Mouse (Mus musculus) limb, embryonic 13.5 days (tissue): ENCODE measurements at regions not wholly inside any gene's neighbourhood (a gene's known extent, or its start where the extent isn't known, plus 50 kb on each side); places are given as distances from the start of the nearest gene placed in this dataset.
"Not testable (repeated sequence)": the region's sequence is repeated elsewhere in the genome, so short reads cannot be mapped to it uniquely, and the experiment has no call there.

ENCODE experiments used
- ATAC-seq: fragments of 200-750 bp; cut with Nextera tagmentation; 2 replicates; pipeline ENCODE4 v1.8.0; 2017; ENCODE audit warnings: low read depth, moderate number of reproducible peaks, moderate TSS enrichment; ENCODE audit not compliant: low FRiP score
- H3K27ac ChIP-seq: fragments of 300-500 bp; sonication (generic); 2 replicates; pipeline ENCODE4 v1.5.1; 2015; ENCODE audit warnings: inconsistent platforms, mild to moderate bottlenecking, moderate library complexity
- H3K27me3 ChIP-seq: fragments of 300-500 bp; sonication (generic); 2 replicates; pipeline ENCODE4 v1.6.1; 2015; ENCODE audit warnings: mild to moderate bottlenecking, inconsistent platforms
- H3K36me3 ChIP-seq: fragments of 300-500 bp; sonication (generic); 2 replicates; pipeline ENCODE4 v1.6.1; 2015; ENCODE audit warnings: inconsistent platforms, mild to moderate bottlenecking, moderate library complexity
- H3K4me1 ChIP-seq: fragments of 300-500 bp; sonication (generic); 2 replicates; pipeline ENCODE4 v1.6.1; 2015; ENCODE audit warnings: inconsistent platforms
- H3K4me2 ChIP-seq: fragments of 300-500 bp; sonication (generic); replicated peaks from 2 replicates; pipeline ENCODE4 v1.6.1; 2015; ENCODE audit warnings: inconsistent platforms, mild to moderate bottlenecking, moderate library complexity
- H3K4me3 ChIP-seq: fragments of 300-500 bp; sonication (generic); 2 replicates; pipeline ENCODE4 v1.5.1; 2015; ENCODE audit warnings: moderate library complexity, mild to moderate bottlenecking, inconsistent platforms
- H3K9ac ChIP-seq: fragments of 300-500 bp; sonication (generic); 2 replicates; pipeline ENCODE4 v1.6.1; 2015; ENCODE audit warnings: mild to moderate bottlenecking, inconsistent platforms
- H3K9me3 ChIP-seq: fragments of 300-500 bp; sonication (generic); 2 replicates; pipeline ENCODE4 v1.6.1; 2016; ENCODE audit warnings: inconsistent platforms
- WGBS: fragments of 180-500 bp; shearing (Covaris S2); methylation state at CpG from one replicate; pipeline ENCODE4 v1.1.7; 2015; 5-methylcytosine and 5-hydroxymethylcytosine counted together

- H3K27ac ChIP-seq, result no peak overlapping the region
- H3K9me3 ChIP-seq, result no peaks in the 10 kb centered on the region
- H3K36me3 ChIP-seq, result no peaks in the 10 kb centered on the region
- H3K4me1 ChIP-seq, result no peaks in the 10 kb centered on the region; the same call in 1 of the 2 replicates
- peaks cover 33% of the 10 kb centered on the region for H3K27me3 ChIP-seq
- H3K9ac ChIP-seq, result no peak overlapping the region
- no peak overlapping the region for H3K4me2 ChIP-seq
- WGBS, result 46% methylated on average over 6 of the region's 6 CpGs
- H3K4me3 ChIP-seq, result no peak overlapping the region
- no peak for ATAC-seq
These were observed 188.1 kb upstream of the Irx4 start for GRCm38 (mm10) chr13:73071854-73072852.

- no peaks in the 10 kb centered on the region for H3K36me3 ChIP-seq
- WGBS, result 78% methylated on average over 2 of the region's 2 CpGs
- H3K27me3 ChIP-seq, result no peaks in the 10 kb centered on the region
- no peak overlapping the region for H3K27ac ChIP-seq
- no peak for ATAC-seq
- H3K9me3 ChIP-seq, result no peaks in the 10 kb centered on the region
- no peak overlapping the region for H3K4me3 ChIP-seq
- no peak overlapping the region for H3K4me2 ChIP-seq
- no peak overlapping the region for H3K9ac ChIP-seq
- H3K4me1 ChIP-seq, result no peaks in the 10 kb centered on the region
These were observed 182.3 kb upstream of the Irx4 start for GRCm38 (mm10) chr13:73077866-73078430.

GRCm38 (mm10) chr13:73087815-73088214 is 172.5 kb upstream of the Irx4 start:
- not testable (repeated sequence) for H3K9ac ChIP-seq, H3K4me3 ChIP-seq, H3K27me3 ChIP-seq, H3K36me3 ChIP-seq, H3K27ac ChIP-seq, H3K4me2 ChIP-seq, H3K9me3 ChIP-seq, H3K4me1 ChIP-seq, ATAC-seq

- 37% methylated on average over 3 of the region's 3 CpGs for WGBS
- no peak for ATAC-seq
- H3K9ac ChIP-seq, result no peak overlapping the region
- H3K4me1 ChIP-seq, result no peaks in the 10 kb centered on the region
- H3K9me3 ChIP-seq, result no peaks in the 10 kb centered on the region
- H3K36me3 ChIP-seq, result no peaks in the 10 kb centered on the region
- H3K27me3 ChIP-seq, result no peaks in the 10 kb centered on the region
- H3K4me3 ChIP-seq, result no peak overlapping the region
- no peak overlapping the region for H3K4me2 ChIP-seq
- no peak overlapping the region for H3K27ac ChIP-seq
These were observed 168.4 kb upstream of the Irx4 start for GRCm38 (mm10) chr13:73091886-73092285.

GRCm38 (mm10) chr13:73097502-73097901 is 162.8 kb upstream of the Irx4 start:
- Histone ChIP-seq H3K4me1 (no peaks in the 10 kb centered on the region), H3K27ac (no peak overlapping the region), H3K27me3 (no peaks in the 10 kb centered on the region), H3K36me3 (no peaks in the 10 kb centered on the region), H3K4me2 (no peak overlapping the region), H3K9ac (no peak overlapping the region), H3K9me3 (no peaks in the 10 kb centered on the region), H3K4me3 (no peak overlapping the region)
- no peak for ATAC-seq
- WGBS, result 74% methylated on average over 9 of the region's 9 CpGs

- WGBS, result 88% methylated on average over 1 of the region's 1 CpGs
- H3K9me3 ChIP-seq, result no peaks in the 10 kb centered on the region
- H3K4me3 ChIP-seq, result no peak overlapping the region
- H3K9ac ChIP-seq, result no peak overlapping the region
- no peaks in the 10 kb centered on the region for H3K27me3 ChIP-seq
- H3K27ac ChIP-seq, result no peak overlapping the region
- no peaks in the 10 kb centered on the region for H3K4me1 ChIP-seq
- H3K36me3 ChIP-seq, result no peaks in the 10 kb centered on the region
- no peak for ATAC-seq
- H3K4me2 ChIP-seq, result no peak overlapping the region
These were observed 160.9 kb upstream of the Irx4 start for GRCm38 (mm10) chr13:73099407-73099806.

GRCm38 (mm10) chr13:73107250-73107993 is 152.9 kb upstream of the Irx4 start:
- no peak for ATAC-seq
- Histone ChIP-seq H3K36me3 (no peaks in the 10 kb centered on the region), H3K27me3 (no peaks in the 10 kb centered on the region), H3K4me2 (no peak overlapping the region), H3K4me3 (no peak overlapping the region), H3K27ac (no peak overlapping the region), H3K9ac (no peak overlapping the region), H3K9me3 (no peaks in the 10 kb centered on the region), H3K4me1 (no peaks in the 10 kb centered on the region)
- WGBS, result 74% methylated on average over 14 of the region's 14 CpGs

- Histone ChIP-seq H3K4me2 (peak overlapping the region; percentile 50), H3K4me3 (peak overlapping the region; percentile 5; the same call in 1 of the 2 replicates), H3K9ac (no peak overlapping the region), H3K27me3 (peaks cover 23% of the 10 kb centered on the region), H3K36me3 (no peaks in the 10 kb centered on the region), H3K27ac (no peak overlapping the region), H3K9me3 (no peaks in the 10 kb centered on the region), H3K4me1 (peaks cover 6% of the 10 kb centered on the region; the same call in 1 of the 2 replicates)
- no peak; the same call in 1 of the 2 replicates for ATAC-seq
- WGBS, result 29% methylated on average over 22 of the region's 22 CpGs
These were observed 143.3 kb upstream of the Irx4 start for GRCm38 (mm10) chr13:73116822-73117632.

GRCm38 (mm10) chr13:73117633-73118076 is 142.6 kb upstream of the Irx4 start:
- Histone ChIP-seq H3K27me3 (peaks cover 23% of the 10 kb centered on the region), H3K36me3 (no peaks in the 10 kb centered on the region), H3K9me3 (no peaks in the 10 kb centered on the region), H3K4me2 (peak overlapping the region; percentile 50), H3K9ac (no peak overlapping the region), H3K27ac (no peak overlapping the region), H3K4me1 (peaks cover 6% of the 10 kb centered on the region; the same call in 1 of the 2 replicates), H3K4me3 (peak overlapping the region; percentile 5; the same call in 1 of the 2 replicates)
- no peak for ATAC-seq
- WGBS, result 42% methylated on average over 15 of the region's 15 CpGs

- H3K9ac ChIP-seq, result no peak overlapping the region
- H3K4me2 ChIP-seq, result no peak overlapping the region
- no peak overlapping the region for H3K27ac ChIP-seq
- H3K4me1 ChIP-seq, result no peaks in the 10 kb centered on the region
- WGBS, result 100% methylated on average over 1 of the region's 1 CpGs
- H3K27me3 ChIP-seq, result peaks cover 12% of the 10 kb centered on the region
- H3K9me3 ChIP-seq, result no peaks in the 10 kb centered on the region
- no peak for ATAC-seq
- no peaks in the 10 kb centered on the region for H3K36me3 ChIP-seq
- H3K4me3 ChIP-seq, result no peak overlapping the region
These were observed 137.3 kb upstream of the Irx4 start for GRCm38 (mm10) chr13:73122945-73123344.

- H3K9ac ChIP-seq, result no peak overlapping the region
- H3K4me2 ChIP-seq, result no peak overlapping the region
- no peak overlapping the region for H3K4me3 ChIP-seq
- ATAC-seq, result no peak
- H3K4me1 ChIP-seq, result no peaks in the 10 kb centered on the region
- 43% methylated on average over 6 of the region's 6 CpGs for WGBS
- H3K27ac ChIP-seq, result no peak overlapping the region
- H3K36me3 ChIP-seq, result no peaks in the 10 kb centered on the region
- H3K9me3 ChIP-seq, result no peaks in the 10 kb centered on the region
- no peaks in the 10 kb centered on the region for H3K27me3 ChIP-seq
These were observed 129.0 kb upstream of the Irx4 start for GRCm38 (mm10) chr13:73131270-73131669.
